Mouse (Mus musculus): ENCODE results near the gene Hmgcl. TPM values are rescaled to one million over a fixed set of nuclear protein-coding genes. Genes with fewer than 3 reads are reported as not detected.
A peak's percentile ranks its signal among the peaks of the same experiment; 100 is the strongest.

Hmgcl gene
- 26.9 and 33.0 TPM in 2 replicates for total RNA-seq (2014; rRNA removed)
- 54.1 and 58.9 TPM in 2 replicates for polyA plus RNA-seq (2015; fragmentation: Nextera tagmentation; extraction: Ambion mirVana)

DNA sequence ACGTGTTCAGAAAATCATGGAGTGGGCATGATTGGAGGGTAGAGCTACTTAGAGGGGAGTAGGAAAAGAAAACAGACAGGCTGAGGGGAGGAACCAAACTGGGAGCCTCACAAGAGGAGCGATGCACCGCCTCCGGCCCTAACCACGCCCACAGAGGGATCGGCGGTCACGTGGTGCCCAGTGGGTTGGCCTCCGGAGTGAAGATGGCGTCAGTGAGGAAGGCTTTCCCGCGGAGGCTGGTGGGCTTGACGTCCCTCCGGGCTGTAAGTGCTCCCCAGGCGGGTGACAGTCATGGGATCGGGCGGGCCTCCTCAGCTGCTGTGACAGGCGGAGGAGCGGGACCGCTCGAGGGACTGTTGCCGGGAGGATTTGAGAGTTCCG, at the start of gene Hmgcl:
Hmgcl (plus strand) TSS at position 171 of the 381 bp plus-strand sequence.
- DNase-seq (ENCODE audit: low spot score) (peak; percentile 95), ATAC-seq (ENCODE audit: low FRiP score) (peak; percentile 92)
- Histone ChIP-seq H3K9ac (replicated peaks; ENCODE audit: low read length, poor library complexity, severe bottlenecking) (peak within 1 kb of the TSS; percentile 80), H3K4me1 (ENCODE audit: insufficient read depth, low read length) (0 out of 2 replicates have a peak, but pooled peaks cover 3% of the 10 kb centered on the region), H3K4me3 (ENCODE audit: low read depth, low read length) (peak within 1 kb of the TSS; percentile 68), H3K9me3 (ENCODE audit: low read length) (no peaks in the 10 kb centered on the region), H3K4me2 (ENCODE audit: low read depth, low read length, poor library complexity, severe bottlenecking) (peak within 1 kb of the TSS; percentile 89), H3K27me3 (ENCODE audit: insufficient read depth, low read length) (no peaks in the 10 kb centered on the region), H3K36me3 (ENCODE audit: insufficient read depth, low read length) (no peaks in the 10 kb centered on the region), H3K27ac (ENCODE audit: low read depth, low read length) (peak within 1 kb of the TSS; percentile 77)
- WGBS, result under 1% methylated on average over 23 of the region's 23 CpGs
- TF ChIP-seq CTCF (IDR thresholded peaks at IDR 0.05), result no peak

DNA sequence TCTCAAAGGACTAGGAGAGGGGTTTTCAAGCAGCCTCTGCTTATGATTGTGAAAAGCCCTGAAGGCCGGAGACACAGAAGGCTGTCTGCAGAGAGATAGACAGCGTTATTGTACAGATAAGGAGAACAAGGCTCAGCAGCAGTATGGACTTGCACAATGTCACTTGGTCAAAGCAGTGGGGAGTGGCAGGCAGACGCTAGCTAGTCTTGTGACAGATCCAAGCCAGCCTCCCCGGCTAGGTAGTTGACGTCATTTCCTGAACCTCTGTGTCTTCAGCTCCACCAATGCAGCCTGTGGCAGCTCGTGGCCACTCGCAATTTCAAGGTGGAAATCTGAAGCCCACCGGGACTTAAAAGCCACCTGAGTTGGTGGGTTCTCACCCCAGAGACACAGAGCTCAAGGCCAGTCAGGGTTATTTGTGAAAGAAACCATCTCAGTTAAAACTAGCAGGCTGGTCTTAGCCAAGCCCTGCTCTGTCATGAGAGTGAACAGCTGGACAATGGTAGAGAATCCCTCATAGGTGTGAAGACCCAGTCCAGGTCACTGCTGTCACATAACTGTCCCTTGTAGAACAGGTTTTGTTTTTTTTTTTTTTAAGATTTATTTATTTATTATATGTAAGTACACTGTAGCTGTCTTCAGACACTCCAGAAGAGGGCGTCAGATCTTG, 47.7 kb upstream of the Hmgcl start:
- H3K4me2 ChIP-seq (ENCODE audit: low read depth, low read length, poor library complexity, severe bottlenecking), result no peak overlapping the region
- H3K27me3 ChIP-seq (ENCODE audit: insufficient read depth, low read length), result no peaks in the 10 kb centered on the region
- no peak overlapping the region for H3K27ac ChIP-seq (ENCODE audit: low read depth, low read length)
- no peaks in the 10 kb centered on the region for H3K4me1 ChIP-seq (ENCODE audit: insufficient read depth, low read length)
- no peak for DNase-seq (ENCODE audit: low spot score)
- TF ChIP-seq CTCF (IDR thresholded peaks at IDR 0.05), result no peak
- H3K4me3 ChIP-seq (ENCODE audit: low read depth, low read length), result no peak overlapping the region
- WGBS, result 73% methylated on average over 9 of the region's 9 CpGs
- no peaks in the 10 kb centered on the region for H3K36me3 ChIP-seq (ENCODE audit: insufficient read depth, low read length)
- no peak for ATAC-seq (ENCODE audit: low FRiP score)
- no peaks in the 10 kb centered on the region for H3K9me3 ChIP-seq (ENCODE audit: low read length)
- H3K9ac ChIP-seq (replicated peaks; ENCODE audit: low read length, poor library complexity, severe bottlenecking), result no peak overlapping the region

DNA sequence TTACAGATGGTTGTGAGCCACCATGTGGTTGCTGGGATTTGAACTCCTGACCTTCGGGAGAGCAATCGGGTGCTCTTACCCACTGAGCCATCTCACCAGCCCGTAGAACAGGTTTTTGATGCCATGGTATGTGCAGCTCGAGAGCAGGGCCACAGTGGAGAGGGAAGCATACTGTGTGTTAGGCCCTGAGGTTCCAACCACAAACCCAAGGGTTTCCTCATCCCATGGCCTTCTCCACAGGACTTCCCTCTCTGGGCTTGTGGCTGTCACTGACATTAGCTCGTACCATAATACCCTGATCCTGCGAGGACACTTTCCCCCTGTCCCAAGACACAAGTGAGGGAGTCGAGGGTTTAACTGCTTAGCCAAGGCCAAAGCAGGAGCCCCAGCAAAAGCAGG, 47.2 kb upstream of the Hmgcl start:
- no peaks in the 10 kb centered on the region for H3K27me3 ChIP-seq (ENCODE audit: insufficient read depth, low read length)

DNA sequence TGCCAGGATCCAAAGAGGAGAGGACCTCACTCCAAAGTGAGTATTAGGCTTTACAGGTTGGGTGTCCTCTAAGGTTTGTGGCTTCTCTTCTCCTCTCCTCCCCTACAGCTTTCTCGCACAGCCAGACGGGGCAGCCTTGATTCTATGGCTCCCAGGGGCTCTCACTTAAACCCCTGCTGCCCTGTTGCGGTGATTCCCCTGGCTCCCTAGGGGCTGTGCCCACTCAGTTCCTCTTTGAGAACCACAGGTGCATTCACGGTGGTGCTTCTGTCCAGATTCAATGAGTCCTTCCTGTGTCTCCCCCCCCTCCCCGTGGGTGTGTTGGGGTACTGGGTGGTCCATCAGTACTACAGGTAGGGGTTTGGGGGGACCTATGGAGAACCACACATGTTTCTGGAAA, 46.2 kb upstream of the Hmgcl start:
- WGBS, result 82% methylated on average over 5 of the region's 5 CpGs
- ATAC-seq (ENCODE audit: low FRiP score), result no peak

More for the DNA sequence above, 47.2 kb upstream of the Hmgcl start:
- Histone ChIP-seq H3K36me3 (ENCODE audit: insufficient read depth, low read length) (no peaks in the 10 kb centered on the region), H3K27ac (ENCODE audit: low read depth, low read length) (no peak overlapping the region), H3K9ac (replicated peaks; ENCODE audit: low read length, poor library complexity, severe bottlenecking) (no peak overlapping the region), H3K4me3 (ENCODE audit: low read depth, low read length) (no peak overlapping the region), H3K4me1 (ENCODE audit: insufficient read depth, low read length) (no peaks in the 10 kb centered on the region), H3K9me3 (ENCODE audit: low read length) (no peaks in the 10 kb centered on the region), H3K4me2 (ENCODE audit: low read depth, low read length, poor library complexity, severe bottlenecking) (no peak overlapping the region)
- ATAC-seq (ENCODE audit: low FRiP score) (no peak), DNase-seq (ENCODE audit: low spot score) (no peak)
- WGBS, result 86% methylated on average over 7 of the region's 7 CpGs
- no peak for TF ChIP-seq CTCF (IDR thresholded peaks at IDR 0.05)

DNA sequence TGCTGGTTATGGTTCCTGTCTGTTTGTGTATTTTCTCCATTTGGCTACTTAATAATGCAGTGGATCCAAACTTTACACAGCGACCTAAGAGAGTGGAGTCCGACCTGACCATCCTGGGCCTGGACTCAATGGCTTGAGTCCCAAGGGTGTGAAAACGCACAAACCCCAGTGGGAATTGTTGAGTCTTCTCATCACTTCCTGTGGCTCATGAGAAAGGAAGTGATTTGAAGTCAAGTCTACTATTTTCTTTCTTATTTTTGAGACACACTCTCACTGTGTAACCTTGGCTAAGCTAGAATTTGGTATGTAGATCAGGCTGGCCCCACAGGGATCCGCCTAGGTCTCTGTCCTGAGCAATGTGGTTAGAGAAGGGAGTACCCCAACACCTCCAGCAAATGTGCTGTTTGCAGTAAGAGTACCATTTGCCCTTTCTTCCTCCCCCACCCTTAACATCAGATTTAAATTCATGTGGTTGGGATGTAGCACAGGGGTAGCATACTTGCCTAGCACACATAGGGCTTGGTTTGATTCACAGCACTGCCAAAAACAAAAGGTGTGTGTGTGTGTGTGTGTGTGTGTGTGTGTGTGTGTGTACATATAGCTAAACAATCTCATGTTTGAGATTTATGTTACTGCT, 43.5 kb upstream of the Hmgcl start:
- ATAC-seq (ENCODE audit: low FRiP score) (no peak), DNase-seq (ENCODE audit: low spot score) (no peak)
- no peak for TF ChIP-seq CTCF (IDR thresholded peaks at IDR 0.05)
- H3K27me3 ChIP-seq (ENCODE audit: insufficient read depth, low read length), result no peaks in the 10 kb centered on the region
- no peak overlapping the region for H3K4me2 ChIP-seq (ENCODE audit: low read depth, low read length, poor library complexity, severe bottlenecking)
- H3K4me1 ChIP-seq (ENCODE audit: insufficient read depth, low read length), result no peaks in the 10 kb centered on the region
- no peak overlapping the region for H3K4me3 ChIP-seq (ENCODE audit: low read depth, low read length)
- H3K9ac ChIP-seq (replicated peaks; ENCODE audit: low read length, poor library complexity, severe bottlenecking), result no peak overlapping the region
- WGBS, result 89% methylated on average over 4 of the region's 4 CpGs
- H3K9me3 ChIP-seq (ENCODE audit: low read length), result no peaks in the 10 kb centered on the region
- no peak overlapping the region for H3K27ac ChIP-seq (ENCODE audit: low read depth, low read length)
- H3K36me3 ChIP-seq (ENCODE audit: insufficient read depth, low read length), result no peaks in the 10 kb centered on the region

More for the DNA sequence above, 46.2 kb upstream of the Hmgcl start:
- H3K4me3 ChIP-seq (ENCODE audit: low read depth, low read length), result no peak overlapping the region
- H3K4me1 ChIP-seq (ENCODE audit: insufficient read depth, low read length), result no peaks in the 10 kb centered on the region
- no peak for DNase-seq (ENCODE audit: low spot score)
- no peaks in the 10 kb centered on the region for H3K9me3 ChIP-seq (ENCODE audit: low read length)
- no peak overlapping the region for H3K9ac ChIP-seq (replicated peaks; ENCODE audit: low read length, poor library complexity, severe bottlenecking)
- H3K27me3 ChIP-seq (ENCODE audit: insufficient read depth, low read length), result no peaks in the 10 kb centered on the region
- no peak overlapping the region for H3K4me2 ChIP-seq (ENCODE audit: low read depth, low read length, poor library complexity, severe bottlenecking)
- H3K36me3 ChIP-seq (ENCODE audit: insufficient read depth, low read length), result no peaks in the 10 kb centered on the region
- no peak for TF ChIP-seq CTCF (IDR thresholded peaks at IDR 0.05)
- H3K27ac ChIP-seq (ENCODE audit: low read depth, low read length), result no peak overlapping the region

DNA sequence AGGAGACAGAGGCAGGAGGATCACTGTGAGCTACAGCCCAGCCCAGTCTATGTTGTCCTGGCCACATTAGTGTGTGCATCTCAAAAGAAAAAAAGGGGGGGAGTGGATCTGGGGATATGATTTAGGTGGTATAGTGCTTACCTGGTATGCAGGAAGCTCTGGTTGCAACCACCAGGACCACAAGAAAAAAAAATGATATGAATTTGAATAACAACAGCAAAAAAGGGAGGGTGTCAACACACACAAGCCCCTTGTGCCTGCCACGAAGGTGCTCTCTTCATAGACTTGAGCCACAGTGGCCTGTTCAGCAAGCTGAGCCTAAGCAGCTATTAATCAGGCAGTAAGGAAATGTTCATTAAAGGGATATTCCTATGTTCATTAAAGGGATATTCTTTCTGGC, 41.4 kb upstream of the Hmgcl start:
- Histone ChIP-seq H3K4me2 (ENCODE audit: low read depth, low read length, poor library complexity, severe bottlenecking) (no peak overlapping the region), H3K27me3 (ENCODE audit: insufficient read depth, low read length) (no peaks in the 10 kb centered on the region), H3K4me3 (ENCODE audit: low read depth, low read length) (no peak overlapping the region), H3K9me3 (ENCODE audit: low read length) (no peaks in the 10 kb centered on the region), H3K36me3 (ENCODE audit: insufficient read depth, low read length) (no peaks in the 10 kb centered on the region), H3K9ac (replicated peaks; ENCODE audit: low read length, poor library complexity, severe bottlenecking) (no peak overlapping the region), H3K4me1 (ENCODE audit: insufficient read depth, low read length) (no peaks in the 10 kb centered on the region), H3K27ac (ENCODE audit: low read depth, low read length) (no peak overlapping the region)
- WGBS, result 46% methylated on average over 1 of the region's 1 CpGs
- no peak for TF ChIP-seq CTCF (IDR thresholded peaks at IDR 0.05)
- no peak for DNase-seq (ENCODE audit: low spot score)
- no peak for ATAC-seq (ENCODE audit: low FRiP score)

Measured in midbrain, postnatal 0 days (tissue).